Mouse (Mus musculus): ENCODE results near the gene Plpp3.
A peak's percentile ranks its signal among the peaks of the same experiment; 100 is the strongest.

Plpp3 gene

GRCm38 (mm10) chr4:105191550-105191949 lies 34.4 kb downstream of the Plpp3 start:
- DNase-seq, result no peak

- DNase-seq, result no peak
These were observed 35.5 kb downstream of the Plpp3 start for GRCm38 (mm10) chr4:105192665-105193064.

GRCm38 (mm10) chr4:105195256-105195655 lies 38.1 kb downstream of the Plpp3 start:
- no peak for DNase-seq

- DNase-seq, result no peak
These were observed 39.0 kb downstream of the Plpp3 start for GRCm38 (mm10) chr4:105196099-105196498.

- DNase-seq, result no peak
These were observed 40.0 kb downstream of the Plpp3 start for GRCm38 (mm10) chr4:105196993-105197765.

GRCm38 (mm10) chr4:105198696-105199095 lies 41.5 kb downstream of the Plpp3 start:
- DNase-seq, result no peak

GRCm38 (mm10) chr4:105199345-105199744 lies 42.2 kb downstream of the Plpp3 start:
- no peak for DNase-seq

- DNase-seq, result no peak
These were observed 43.7 kb downstream of the Plpp3 start for GRCm38 (mm10) chr4:105200624-105201524.

GRCm38 (mm10) chr4:105202439-105202838 lies 45.3 kb downstream of the Plpp3 start:
- no peak for DNase-seq

- DNase-seq, result no peak
These were observed 46.2 kb downstream of the Plpp3 start for GRCm38 (mm10) chr4:105203303-105203761.

GRCm38 (mm10) chr4:105204071-105204470 lies 46.9 kb downstream of the Plpp3 start:
- no peak for DNase-seq

- no peak for DNase-seq
These were observed 48.1 kb downstream of the Plpp3 start for GRCm38 (mm10) chr4:105205045-105205851.

GRCm38 (mm10) chr4:105206102-105206501 lies 49.0 kb downstream of the Plpp3 start:
- no peak for DNase-seq

- DNase-seq, result no peak
These were observed 49.8 kb downstream of the Plpp3 start for GRCm38 (mm10) chr4:105206995-105207394.

- DNase-seq, result no peak
These were observed 50.5 kb downstream of the Plpp3 start for GRCm38 (mm10) chr4:105207641-105208040.

GRCm38 (mm10) chr4:105208977-105209376 lies 51.8 kb downstream of the Plpp3 start:
- DNase-seq, result no peak

- DNase-seq, result no peak
These were observed 56.2 kb downstream of the Plpp3 start for GRCm38 (mm10) chr4:105213314-105213713.

GRCm38 (mm10) chr4:105214438-105214837 lies 57.3 kb downstream of the Plpp3 start:
- DNase-seq, result no peak

GRCm38 (mm10) chr4:105215726-105216410 lies 58.7 kb downstream of the Plpp3 start:
- no peak for DNase-seq

- no peak for DNase-seq
These were observed 61.1 kb downstream of the Plpp3 start for GRCm38 (mm10) chr4:105218202-105218601.

GRCm38 (mm10) chr4:105219316-105219715 lies 62.2 kb downstream of the Plpp3 start:
- DNase-seq, result peak; percentile 5

GRCm38 (mm10) chr4:105220849-105221248 lies 63.7 kb downstream of the Plpp3 start:
- DNase-seq, result no peak
